Mouse (Mus musculus): ENCODE measurements around the gene Fam129b.

Gene Fam129b

GRCm38 (mm10) chr2:32926330-32927075 lies 50.6 kb downstream of the Fam129b start:
- peak; percentile 49 to 63 for DNase-seq

GRCm38 (mm10) chr2:32927624-32928234 lies 51.8 kb downstream of the Fam129b start:
- DNase-seq, result no peak

DNA sequence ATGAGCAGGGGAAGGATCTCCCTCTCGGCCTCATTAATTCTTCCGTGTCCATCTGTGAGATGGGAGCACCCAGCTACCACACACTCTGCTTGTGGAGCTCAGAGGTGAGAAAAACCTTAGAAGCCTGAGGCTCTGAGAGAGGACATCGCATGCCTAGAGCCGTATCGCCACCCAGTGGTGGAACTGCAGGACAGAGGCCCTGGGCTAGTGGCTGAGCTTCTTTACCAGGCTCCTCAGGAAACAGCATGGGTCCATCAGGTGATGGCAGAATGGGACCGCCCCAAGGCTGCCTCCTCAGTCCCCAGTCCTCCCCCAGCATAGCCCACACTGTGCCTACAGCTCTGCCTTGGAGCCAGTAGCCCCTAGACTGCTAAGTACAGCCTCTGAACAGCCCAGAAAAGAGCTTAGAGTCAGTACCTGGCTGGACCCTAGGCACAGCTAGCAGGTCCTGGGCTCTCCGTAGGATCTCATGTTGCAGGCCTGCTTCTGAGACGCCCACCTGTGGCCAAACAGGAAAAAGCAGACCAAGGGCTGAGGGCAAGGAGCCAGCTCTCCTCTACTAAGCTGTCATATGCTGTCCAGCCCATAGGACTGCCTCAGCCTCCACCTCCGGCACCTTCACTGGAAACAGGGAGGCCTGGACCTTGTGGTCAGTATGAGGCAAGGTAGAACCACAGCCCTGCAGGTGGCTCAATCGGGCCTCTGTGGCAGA lies 52.5 kb downstream of the Fam129b start:
- DNase-seq, result peak; percentile 44 to 55

DNA sequence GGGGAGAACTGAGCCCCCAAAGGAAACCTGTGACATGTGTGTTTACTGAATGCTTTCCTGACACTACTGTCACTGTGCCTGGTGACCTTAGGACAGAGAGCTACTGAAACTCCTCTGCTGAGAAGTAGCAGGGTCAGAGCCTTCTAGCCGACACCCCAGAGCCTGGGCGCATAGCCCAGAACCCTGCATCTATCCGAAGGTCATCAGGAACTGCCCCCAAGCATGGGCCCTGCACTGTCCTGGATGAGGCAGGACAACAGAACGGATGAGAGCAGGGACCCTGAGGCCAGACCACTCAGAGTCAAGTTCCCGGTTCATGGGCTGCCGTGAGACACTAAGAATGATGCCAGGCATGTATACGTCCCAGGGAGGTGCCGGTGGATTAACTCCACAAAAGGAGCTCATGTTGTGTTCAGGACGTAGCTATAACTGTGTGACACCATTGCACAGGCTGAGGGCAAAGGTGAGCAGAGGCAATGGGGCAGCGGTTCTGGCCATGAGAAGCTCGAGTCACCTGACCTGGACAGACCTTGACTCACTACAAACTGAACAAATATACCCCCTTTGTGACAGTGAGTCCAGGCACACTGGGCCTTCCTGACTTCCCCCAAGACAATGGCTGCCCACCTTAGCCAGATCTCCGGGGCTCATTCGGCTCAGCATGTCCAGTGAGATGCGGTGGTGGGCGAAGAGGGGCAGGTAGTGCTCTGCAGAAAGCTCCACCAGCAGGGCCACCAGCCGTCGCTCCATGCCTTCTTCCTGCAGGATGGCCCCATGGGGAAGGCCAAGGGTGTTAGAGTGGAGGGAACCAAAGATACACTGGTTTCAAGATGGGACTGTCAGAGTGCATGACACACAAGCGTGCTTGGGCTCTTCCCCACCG lies 53.3 kb downstream of the Fam129b start:
- DNase-seq, result no peak

- peak; percentile 69 to 78 for DNase-seq
Observed at GRCm38 (mm10) chr2:32931730-32932129, 55.8 kb downstream of the Fam129b start.

GRCm38 (mm10) chr2:32938741-32939140 lies 62.8 kb downstream of the Fam129b start:
- DNase-seq, result no peak

DNA sequence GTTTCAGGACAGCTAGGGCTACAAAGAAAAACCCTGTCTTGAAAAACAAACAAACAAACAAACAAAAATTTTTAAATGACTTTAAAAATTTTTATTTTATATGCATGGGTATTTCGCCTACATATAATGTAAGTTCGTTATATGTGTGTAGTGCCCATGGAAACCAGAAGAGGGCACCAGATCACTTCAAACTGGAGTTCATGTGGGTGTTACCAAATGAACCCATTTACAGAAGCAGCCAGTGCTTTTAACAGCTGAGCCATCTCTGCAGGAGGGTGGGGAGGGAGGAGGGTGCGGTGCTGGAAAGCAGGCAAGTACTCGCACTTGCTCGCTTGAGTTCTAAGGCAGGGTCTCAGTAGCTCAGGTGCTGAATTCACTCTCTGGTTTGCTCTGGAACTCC lies 63.5 kb downstream of the Fam129b start:
- no peak for DNase-seq

DNA sequence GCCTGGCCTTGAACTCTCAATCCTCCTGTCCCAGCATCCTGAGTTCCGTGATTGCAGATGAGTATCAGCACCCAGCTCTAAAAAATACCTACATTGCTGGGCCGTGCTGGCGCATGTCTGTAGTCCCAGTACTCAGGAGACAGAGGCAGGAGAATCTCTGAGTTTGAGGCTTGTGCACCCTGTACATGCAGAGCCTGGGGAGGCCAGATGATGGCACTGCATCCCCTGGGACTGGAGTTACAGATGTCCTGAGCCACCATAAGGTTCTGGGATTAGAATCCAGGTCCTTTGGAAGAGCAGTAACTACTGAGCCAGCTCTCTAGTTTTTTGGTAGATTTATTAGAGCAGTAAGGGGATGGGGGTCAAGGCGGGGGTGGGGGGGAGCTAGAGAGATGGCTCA lies 64.6 kb downstream of the Fam129b start:
- no peak for DNase-seq

- no peak for DNase-seq
Observed at GRCm38 (mm10) chr2:32947454-32947853, 71.5 kb downstream of the Fam129b start.

DNA sequence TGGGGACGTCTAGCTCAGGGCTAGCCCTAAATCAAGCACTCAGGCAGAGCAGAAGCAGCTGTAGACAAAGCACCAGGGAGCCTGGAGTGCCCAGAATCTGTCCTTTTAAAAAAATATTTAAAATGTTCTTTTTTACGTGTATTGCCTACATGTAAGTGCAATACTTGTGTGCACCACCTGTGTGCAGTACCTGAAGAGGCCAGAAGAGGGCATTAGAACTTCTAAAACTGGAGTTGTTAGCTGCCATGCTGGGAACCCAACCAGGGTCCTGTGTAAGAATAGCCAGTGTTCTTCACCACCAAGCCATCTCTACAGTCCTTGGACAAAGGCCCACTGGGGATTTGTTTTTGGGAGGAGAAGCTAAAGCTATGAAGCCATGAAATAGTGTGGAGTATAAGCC lies 78.7 kb downstream of the Fam129b start:
- DNase-seq, result no peak

DNA sequence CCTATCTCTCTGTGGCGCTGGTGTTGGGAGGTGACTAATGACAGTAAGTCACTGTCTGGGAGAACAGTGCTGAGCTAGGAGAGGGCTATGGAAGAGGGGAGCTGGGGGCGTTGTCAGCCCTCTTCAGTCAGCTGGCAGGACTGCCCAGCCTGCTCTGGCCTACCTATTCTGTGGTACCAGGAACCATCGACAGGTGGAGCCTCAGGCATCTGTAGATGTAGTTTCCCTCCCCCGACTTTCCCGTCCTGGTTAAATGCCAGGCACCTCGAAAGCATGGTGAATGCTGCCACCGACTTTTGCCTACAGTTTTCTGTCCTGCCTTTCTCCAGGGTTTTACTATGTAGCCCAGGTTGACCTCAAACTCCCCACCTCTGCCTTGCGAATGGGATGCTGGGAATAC lies 81.4 kb downstream of the Fam129b start:
- DNase-seq, result no peak

DNA sequence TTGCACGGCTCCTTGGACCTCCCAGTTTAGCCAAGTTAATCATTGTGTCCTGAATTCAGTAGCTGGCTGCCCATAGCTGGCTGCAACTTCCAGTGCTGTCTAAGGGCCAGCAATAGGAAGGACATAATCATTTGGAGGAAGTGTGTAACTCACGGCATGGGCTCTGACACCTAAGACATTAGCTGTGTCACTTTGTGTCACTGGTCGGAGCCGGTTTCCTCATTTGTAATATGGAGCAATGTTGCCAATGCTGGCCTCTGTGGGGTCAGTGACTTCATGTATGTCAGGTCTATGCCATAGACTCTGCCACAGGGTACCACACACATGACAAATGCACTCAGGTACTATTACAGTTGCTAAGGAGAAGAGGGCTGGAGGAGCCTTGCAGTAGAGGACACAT lies 84.4 kb downstream of the Fam129b start:
- no peak for DNase-seq

GRCm38 (mm10) chr2:32961192-32961995 lies 85.5 kb downstream of the Fam129b start, which contains the start of the genes Rpl12 and Lrsam1:
TSS of gene Rpl12 (plus strand) at chr2:32961559.
TSS of gene Lrsam1 (minus strand) at chr2:32961614.
- peak; percentile 89 to 93 for DNase-seq

GRCm38 (mm10) chr2:32962062-32962874 lies 86.4 kb downstream of the Fam129b start:
- DNase-seq, result no peak

GRCm38 (mm10) chr2:32962875-32963220 lies 86.9 kb downstream of the Fam129b start:
- peak; percentile 61 to 78 for DNase-seq

DNA sequence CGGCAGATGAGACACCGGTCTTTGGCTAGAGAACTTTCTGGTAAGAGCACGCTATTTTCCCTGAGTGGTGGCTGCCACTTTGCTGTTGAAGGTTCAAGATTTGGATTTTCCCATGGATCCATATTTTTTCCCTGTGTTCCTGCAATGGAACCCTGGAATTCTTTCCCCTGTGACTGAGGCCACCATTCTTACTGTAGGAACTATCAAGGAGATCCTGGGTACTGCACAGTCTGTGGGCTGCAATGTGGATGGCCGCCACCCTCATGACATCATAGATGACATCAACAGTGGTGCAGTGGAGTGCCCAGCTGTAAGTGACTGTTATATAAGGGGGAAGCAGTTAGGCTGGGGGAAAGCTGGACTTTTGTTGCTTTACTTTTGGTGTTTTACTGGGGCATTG lies 87.6 kb downstream of the Fam129b start:
- DNase-seq, result no peak

GRCm38 (mm10) chr2:32963981-32964380 lies 88.1 kb downstream of the Fam129b start:
- DNase-seq, result no peak

DNA sequence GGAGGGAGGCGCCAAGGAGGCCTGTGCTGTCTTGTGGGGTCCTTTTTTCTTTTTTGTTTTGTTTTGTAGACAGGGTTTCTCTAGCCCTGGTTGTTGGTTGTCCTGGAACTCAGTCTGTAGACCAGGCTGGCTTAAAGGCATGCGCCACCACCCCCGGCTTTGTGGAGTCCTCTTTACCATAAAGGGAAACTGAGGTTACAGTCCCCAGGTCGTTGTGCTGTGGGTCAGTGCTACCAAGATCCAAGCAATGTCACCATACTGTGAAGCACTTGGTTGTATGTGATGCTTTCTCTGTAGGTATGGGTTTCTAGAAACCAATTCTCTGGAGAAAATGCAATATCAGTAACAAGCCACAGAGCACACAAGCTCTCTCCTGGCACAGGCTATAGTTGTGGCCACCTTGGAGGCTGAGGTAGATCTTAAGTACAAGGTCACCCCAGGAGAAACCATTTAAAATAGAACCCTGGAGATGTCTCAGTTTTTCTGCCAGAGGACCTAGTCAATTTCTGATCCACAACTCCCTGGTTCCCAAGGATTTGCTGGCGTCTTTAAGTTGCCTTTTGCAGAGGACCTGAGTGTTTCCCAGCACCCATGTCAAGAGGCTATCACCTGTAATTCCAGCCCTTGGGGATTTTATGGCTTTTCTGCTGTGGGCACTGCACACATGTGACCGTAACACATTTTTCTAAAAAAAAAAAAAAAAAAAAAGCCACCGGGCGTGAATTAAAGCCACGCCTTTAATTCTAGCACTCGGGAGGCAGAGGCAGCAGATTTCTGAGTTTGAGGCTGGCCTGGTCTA lies 88.9 kb downstream of the Fam129b start:
- DNase-seq, result no peak

DNA sequence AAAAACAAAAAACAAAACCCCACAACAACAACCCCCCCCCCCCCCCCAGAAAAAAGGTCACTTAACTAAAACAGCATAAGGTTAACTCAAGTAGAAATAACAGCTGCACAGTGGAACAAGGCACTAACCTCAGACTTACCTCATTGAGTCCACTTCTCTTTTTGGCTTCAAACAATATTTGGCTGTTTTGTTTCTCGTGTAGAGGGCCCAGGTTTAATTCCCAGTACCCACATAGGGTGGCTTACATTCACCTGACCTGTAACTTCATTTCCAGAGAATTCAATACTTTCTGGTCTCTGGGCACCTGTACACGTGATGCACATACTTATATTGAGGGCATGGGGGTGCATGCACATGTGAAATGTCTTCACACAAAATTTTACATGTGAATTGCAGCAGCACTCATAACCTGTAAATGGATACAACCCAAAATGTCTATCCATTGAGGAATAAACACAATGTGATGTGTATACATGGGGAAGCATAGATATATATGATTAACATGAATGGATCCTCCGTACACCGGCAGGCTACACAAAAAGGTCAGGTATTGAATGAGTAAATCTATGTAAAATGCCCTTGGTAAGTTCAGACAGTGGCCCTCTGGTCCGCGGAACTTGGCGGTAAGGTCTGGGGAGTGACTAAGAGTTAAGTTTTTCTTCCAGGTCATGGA lies 89.7 kb downstream of the Fam129b start:
- DNase-seq, result no peak
